Mouse (Mus musculus): ENCODE data around the gene Cfap97d1.

Cfap97d1 gene

DNA sequence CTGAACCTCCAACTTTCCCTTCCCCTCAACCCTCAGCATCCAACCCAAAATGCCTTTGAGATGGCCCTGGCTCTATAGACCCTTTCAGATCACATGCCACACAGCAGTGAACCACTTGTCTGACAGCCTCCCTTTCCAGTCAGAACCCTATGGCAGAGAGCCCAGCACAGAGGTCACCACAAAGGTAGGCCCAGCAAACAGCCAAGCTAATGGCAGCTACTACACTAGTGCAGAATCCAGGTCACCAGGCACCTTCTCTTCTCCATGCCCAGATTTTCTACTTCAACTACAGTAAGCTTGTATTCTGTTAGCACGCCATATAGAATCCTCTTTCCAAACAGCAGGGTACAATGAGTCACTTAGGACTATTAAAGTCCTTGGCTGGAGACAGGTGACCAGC is 32.1 kb downstream of the Cfap97d1 start:
- no peak for TF ChIP-seq GATA4 (IDR thresholded peaks at IDR 0.05; ENCODE audit: insufficient replicate concordance, low read length)

- no peak for TF ChIP-seq GATA4 (IDR thresholded peaks at IDR 0.05; ENCODE audit: insufficient replicate concordance, low read length)
These were observed 35.7 kb downstream of the Cfap97d1 start for GRCm38 (mm10) chr11:102019736-102020135.

GRCm38 (mm10) chr11:102021196-102021595 is 37.1 kb downstream of the Cfap97d1 start:
- TF ChIP-seq GATA4 (IDR thresholded peaks at IDR 0.05; ENCODE audit: insufficient replicate concordance, low read length), result no peak

DNA sequence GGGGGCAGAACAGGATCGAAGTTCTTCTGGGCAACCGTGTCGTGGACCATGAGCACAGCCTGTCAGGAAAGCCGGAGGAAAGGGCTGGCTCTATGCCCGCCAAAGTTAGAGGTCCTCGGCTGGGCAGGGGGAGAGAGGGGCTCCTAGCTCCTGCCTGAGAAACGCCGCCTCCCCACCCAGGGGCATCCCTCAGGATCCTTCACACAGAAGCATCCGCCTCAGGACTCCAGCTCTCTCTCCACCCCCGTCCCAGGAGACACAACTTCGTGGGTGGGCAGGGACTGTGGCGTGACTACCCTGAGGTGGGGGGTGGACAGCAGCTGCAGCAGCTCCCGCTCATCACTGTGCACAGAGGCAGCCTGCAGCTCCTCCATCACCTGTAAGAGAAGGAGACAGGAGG is 39.3 kb downstream of the Cfap97d1 start:
- no peak for TF ChIP-seq GATA4 (IDR thresholded peaks at IDR 0.05; ENCODE audit: insufficient replicate concordance, low read length)

GRCm38 (mm10) chr11:102024084-102024758 is 40.1 kb downstream of the Cfap97d1 start:
- no peak for TF ChIP-seq GATA4 (IDR thresholded peaks at IDR 0.05; ENCODE audit: insufficient replicate concordance, low read length)

GRCm38 (mm10) chr11:102024875-102025274 is 40.8 kb downstream of the Cfap97d1 start:
- no peak for TF ChIP-seq GATA4 (IDR thresholded peaks at IDR 0.05; ENCODE audit: insufficient replicate concordance, low read length)

DNA sequence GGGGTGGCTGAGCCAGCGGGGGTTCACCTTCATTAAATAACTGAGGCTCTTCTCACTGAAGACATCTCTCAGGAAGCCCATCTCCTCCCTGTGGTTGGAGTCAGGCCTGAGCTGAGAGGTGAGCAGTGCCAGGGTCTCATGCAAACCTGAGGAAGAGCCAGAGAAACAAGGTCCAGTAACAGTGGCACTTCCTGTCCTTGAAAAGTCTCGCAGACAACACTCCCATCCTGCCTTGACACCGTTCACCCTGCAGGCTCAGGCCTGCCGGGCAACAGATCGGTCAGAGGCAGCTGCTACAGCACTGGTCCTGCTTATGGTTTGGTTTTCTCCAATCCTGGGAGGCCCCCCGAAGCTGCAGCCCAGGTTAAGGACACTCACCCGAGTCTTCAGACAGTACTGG is 41.3 kb downstream of the Cfap97d1 start:
- no peak for TF ChIP-seq GATA4 (IDR thresholded peaks at IDR 0.05; ENCODE audit: insufficient replicate concordance, low read length)

DNA sequence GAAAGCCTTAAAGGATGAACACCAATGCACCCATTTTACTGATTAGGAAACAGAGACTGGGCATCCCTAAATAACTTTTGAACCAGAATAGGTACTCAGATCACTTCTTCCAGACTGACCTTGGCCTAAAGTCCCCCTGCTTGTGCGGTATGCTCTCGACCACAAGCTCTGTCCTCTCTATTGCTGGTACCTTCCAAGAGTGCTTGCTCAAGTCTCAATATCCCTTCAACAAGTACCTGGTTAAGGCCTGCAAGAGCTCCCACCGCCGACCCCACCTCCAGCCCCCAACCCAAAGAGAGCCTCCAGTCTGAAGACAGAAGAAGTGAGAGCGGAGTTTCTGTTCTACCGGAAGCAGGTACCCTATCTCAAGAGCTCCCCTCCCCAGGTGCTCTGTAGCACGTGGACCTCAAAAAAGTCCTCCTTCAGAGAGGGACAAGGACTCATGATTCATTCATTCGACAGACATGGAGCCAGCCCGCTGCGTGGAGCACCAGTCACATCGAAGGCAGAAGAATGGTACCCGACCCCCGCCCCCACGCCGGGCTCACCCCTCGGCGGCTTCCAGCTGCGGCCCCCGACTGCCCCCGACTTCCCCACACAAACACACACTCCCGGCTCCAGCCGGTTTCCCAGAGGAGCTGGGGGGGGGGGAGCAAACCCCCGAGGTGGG is 42.0 kb downstream of the Cfap97d1 start:
- TF ChIP-seq GATA4 (IDR thresholded peaks at IDR 0.05; ENCODE audit: insufficient replicate concordance, low read length), result no peak

GRCm38 (mm10) chr11:102026694-102027360 is 42.7 kb downstream of the Cfap97d1 start:
- no peak for TF ChIP-seq GATA4 (IDR thresholded peaks at IDR 0.05; ENCODE audit: insufficient replicate concordance, low read length)

DNA sequence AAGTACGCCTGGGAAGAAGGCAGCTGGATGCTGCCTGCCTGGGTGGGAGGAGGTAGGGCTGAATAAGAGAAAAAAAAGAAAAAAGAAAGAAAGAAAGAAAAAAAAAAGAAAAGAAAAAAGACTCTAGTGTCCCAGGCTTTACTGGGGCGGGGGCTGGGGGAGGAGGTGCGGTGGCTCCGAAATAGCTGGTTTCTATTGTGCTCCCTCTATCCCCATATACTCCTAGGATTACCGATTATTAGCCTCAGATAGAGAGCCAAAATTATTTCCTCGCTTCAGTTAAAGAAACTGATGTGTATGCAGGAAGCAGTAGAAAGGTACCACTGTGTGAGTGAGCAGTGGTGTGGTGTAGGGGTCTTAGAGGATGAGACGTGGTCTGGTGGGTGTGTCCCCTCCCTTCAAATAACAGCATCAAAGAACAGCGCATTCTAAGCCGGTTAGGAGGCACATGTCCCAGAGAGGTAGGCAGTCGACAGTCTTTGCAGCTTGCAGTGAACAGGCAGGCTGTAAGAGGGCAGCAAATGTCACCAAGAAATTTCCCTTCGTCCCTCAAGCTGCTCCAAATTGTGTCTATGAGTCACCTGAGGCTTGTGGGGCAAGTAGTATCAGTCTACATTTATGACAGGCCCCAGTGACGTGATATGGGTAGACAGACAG is 43.4 kb downstream of the Cfap97d1 start:
- TF ChIP-seq GATA4 (IDR thresholded peaks at IDR 0.05; ENCODE audit: insufficient replicate concordance, low read length), result no peak

DNA sequence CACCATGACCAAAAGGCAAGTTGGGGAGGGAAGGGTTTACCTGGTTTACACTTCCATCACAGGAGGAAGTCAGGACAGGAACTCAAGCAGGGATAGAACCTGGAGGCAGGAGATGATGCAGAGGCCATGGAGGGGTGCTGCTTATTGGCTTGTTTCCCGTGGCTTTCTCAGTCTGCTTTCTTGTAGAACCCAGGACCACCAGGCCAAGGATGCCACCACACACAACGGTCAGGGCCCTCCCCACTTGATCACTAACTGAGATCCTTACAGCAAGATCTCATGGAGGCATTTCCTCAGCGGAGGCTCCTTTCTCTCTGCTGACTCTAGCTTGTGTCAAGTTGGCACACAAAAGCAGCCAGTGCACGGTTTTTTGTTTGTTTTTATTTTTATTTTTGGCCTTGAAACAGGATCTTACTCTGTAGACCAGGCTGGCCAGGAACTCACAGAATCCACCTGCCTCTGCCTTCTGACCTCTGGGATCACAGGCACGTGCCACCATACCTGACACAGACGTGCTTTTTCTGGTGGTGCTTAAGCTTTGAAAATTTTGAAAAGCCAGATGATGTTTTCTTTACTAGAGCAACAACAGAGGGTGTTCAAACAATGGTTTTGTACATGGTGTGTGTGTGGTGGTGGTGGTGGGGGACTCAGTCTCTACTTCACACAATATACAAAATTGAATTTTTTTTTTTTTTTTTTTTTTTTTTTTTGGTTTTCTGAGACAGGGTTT is 44.2 kb downstream of the Cfap97d1 start, which contains the start of gene Mpp3:
Mpp3 (minus strand) TSS at position 375 of the 730 bp plus-strand sequence.
- TF ChIP-seq GATA4 (IDR thresholded peaks at IDR 0.05; ENCODE audit: insufficient replicate concordance, low read length), result no peak

DNA sequence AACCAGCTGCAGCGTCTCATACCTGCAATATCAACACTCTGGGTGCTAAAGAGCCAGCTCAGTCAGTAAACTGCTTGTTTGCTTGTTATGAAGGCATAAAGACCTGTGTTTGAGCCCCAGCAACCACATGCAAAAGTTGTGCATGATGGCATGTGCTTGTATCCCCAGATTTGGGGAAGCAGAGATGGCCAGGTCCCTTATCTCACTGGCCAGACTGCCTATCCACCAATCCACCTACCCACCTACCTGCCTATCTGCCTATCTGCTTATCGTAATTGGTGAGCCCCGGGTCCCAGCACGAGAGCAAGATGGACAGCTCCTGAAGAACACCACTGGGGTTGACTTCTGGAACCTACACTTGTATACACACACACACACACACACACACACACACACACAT is 45.2 kb downstream of the Cfap97d1 start:
- no peak for TF ChIP-seq GATA4 (IDR thresholded peaks at IDR 0.05; ENCODE audit: insufficient replicate concordance, low read length)

- TF ChIP-seq GATA4 (IDR thresholded peaks at IDR 0.05; ENCODE audit: insufficient replicate concordance, low read length), result no peak
These were observed 45.9 kb downstream of the Cfap97d1 start for GRCm38 (mm10) chr11:102029966-102030365.

- TF ChIP-seq GATA4 (IDR thresholded peaks at IDR 0.05; ENCODE audit: insufficient replicate concordance, low read length), result no peak
These were observed 47.1 kb downstream of the Cfap97d1 start for GRCm38 (mm10) chr11:102031149-102031548.

GRCm38 (mm10) chr11:102033055-102033591 is 49.0 kb downstream of the Cfap97d1 start:
- no peak for TF ChIP-seq GATA4 (IDR thresholded peaks at IDR 0.05; ENCODE audit: insufficient replicate concordance, low read length)
